Mouse (Mus musculus) heart, embryonic 12.5 days (tissue): Measurements from ENCODE around the gene Selenok. TPM values are rescaled to one million over a fixed set of nuclear protein-coding genes. Genes with fewer than 3 reads are reported as not detected.

Experiments
- ATAC-seq: fragments of 200-750 bp; cut with Nextera tagmentation; 2 replicates; pipeline ENCODE4 v1.8.0; 2017; ENCODE audit warnings: moderate TSS enrichment, moderate library complexity; ENCODE audit not compliant: insufficient number of reproducible peaks, low FRiP score
- H3K27ac ChIP-seq: fragments of 300-500 bp; sonication (generic); 2 replicates; pipeline ENCODE4 v1.5.1; 2016; ENCODE audit warnings: mild to moderate bottlenecking, moderate library complexity; ENCODE audit not compliant: poor library complexity, severe bottlenecking
- H3K27me3 ChIP-seq: fragments of 300-500 bp; sonication (generic); replicated peaks from 2 replicates; pipeline ENCODE4 v1.6.1; 2016; ENCODE audit warnings: mild to moderate bottlenecking, moderate library complexity
- H3K36me3 ChIP-seq: fragments of 300-500 bp; sonication (generic); 2 replicates; pipeline ENCODE4 v1.6.1; 2016; ENCODE audit warnings: mild to moderate bottlenecking, moderate library complexity
- H3K4me1 ChIP-seq: fragments of 300-500 bp; sonication (generic); replicated peaks from 2 replicates; pipeline ENCODE4 v1.6.1; 2016; ENCODE audit warnings: mild to moderate bottlenecking
- H3K4me2 ChIP-seq: fragments of 300-500 bp; sonication (generic); 2 replicates; pipeline ENCODE4 v1.6.1; 2016; ENCODE audit warnings: mild to moderate bottlenecking, moderate library complexity
- H3K4me3 ChIP-seq: fragments of 300-500 bp; sonication (generic); 2 replicates; pipeline ENCODE4 v1.5.1; 2016; ENCODE audit warnings: mild to moderate bottlenecking
- H3K9ac ChIP-seq: fragments of 300-500 bp; sonication (generic); 2 replicates; pipeline ENCODE4 v1.6.1; 2016; ENCODE audit warnings: mild to moderate bottlenecking, moderate library complexity
- H3K9me3 ChIP-seq: fragments of 300-500 bp; sonication (generic); replicated peaks from 2 replicates; pipeline ENCODE4 v1.6.1; 2016; ENCODE audit warnings: mild to moderate bottlenecking, moderate library complexity
- WGBS: fragments of 180-500 bp; shearing (Covaris S2); methylation state at CpG from one replicate; pipeline ENCODE4 v1.1.7; 2016; 5-methylcytosine and 5-hydroxymethylcytosine counted together
- polyA plus RNA-seq: library from polyadenylated mRNA; unstranded; fragments of >200 nt; fragmentation: Nextera tagmentation; extraction: Ambion mirVana; gene quantifications from 2 replicates; pipeline ENCODE4 v1.2.1, GENCODE M21; 2016

Selenok gene
- polyA plus RNA-seq, 1 experiment from 2014 or later: 217 TPM

DNA sequence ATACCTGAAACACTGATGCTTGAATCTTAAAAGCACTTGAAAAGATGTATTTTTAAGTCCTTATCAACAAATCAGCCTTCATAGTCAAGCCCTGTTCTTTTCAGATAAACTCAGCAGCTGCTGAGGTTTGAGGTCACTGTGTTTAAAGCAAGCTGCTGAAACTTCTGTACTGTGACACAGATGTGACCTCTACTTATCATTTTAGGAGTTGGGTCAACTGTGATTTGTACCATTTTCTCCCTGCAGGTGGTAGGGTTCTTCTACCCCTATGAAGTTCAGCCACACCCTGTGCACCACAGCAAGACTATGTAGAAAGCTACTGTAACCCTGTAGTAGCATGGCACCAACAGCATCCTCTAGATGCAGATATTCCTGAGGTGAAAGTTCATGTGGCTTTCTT lies 29.2 kb downstream of the Selenok start:
- no peak for ATAC-seq
- H3K36me3 ChIP-seq: peaks cover 47% of the 10 kb centered on the region

DNA sequence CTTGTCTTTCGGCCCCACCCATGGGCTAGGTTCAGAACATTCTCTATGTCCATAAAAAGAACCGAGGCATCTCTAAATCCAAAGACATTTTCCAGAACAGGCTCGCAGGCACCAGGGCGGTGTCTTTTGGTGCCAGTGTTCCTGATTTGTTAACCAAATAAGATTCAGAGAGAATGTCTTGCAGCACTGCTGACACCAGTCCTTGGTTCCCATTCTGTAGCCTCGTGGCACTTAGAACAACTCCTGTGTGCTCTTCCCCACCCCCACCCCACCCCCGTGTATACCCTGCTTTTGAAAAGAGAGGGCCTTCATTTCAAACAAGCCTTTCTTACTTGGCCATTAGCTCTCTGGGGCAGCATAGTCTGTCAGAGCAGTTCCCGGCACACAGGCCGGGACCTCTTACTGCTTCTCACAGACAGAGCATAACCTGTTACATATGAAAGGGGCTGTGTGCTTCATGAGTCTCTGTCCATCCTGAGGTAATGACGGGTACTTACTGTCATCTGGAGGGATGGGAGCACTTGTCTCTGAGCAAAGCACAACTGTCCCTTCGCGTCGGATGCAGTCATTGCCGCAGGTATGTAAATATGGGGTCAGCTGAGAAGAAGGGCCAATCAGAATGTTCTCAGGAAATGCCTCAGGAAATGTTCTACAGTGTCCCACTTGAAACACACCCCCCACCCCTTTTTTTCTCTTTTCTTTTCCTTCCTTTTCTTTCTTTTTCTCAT lies 30.8 kb downstream of the Selenok start:
- 75% methylated on average over 13 of the region's 13 CpGs for WGBS
- H3K36me3 ChIP-seq: peaks cover 32% of the 10 kb centered on the region
- H3K27ac ChIP-seq: no peak overlapping the region

More for the DNA sequence above, 29.2 kb downstream of the Selenok start:
- H3K4me1 ChIP-seq: 0 out of 2 replicates have a peak, but pooled peaks cover 4% of the 10 kb centered on the region
- no peaks in the 10 kb centered on the region for H3K9me3 ChIP-seq
- no peak overlapping the region for H3K27ac ChIP-seq
- H3K4me3 ChIP-seq: no peak overlapping the region
- H3K9ac ChIP-seq: no peak overlapping the region
- H3K27me3 ChIP-seq: no peaks in the 10 kb centered on the region
- no peak overlapping the region for H3K4me2 ChIP-seq

DNA sequence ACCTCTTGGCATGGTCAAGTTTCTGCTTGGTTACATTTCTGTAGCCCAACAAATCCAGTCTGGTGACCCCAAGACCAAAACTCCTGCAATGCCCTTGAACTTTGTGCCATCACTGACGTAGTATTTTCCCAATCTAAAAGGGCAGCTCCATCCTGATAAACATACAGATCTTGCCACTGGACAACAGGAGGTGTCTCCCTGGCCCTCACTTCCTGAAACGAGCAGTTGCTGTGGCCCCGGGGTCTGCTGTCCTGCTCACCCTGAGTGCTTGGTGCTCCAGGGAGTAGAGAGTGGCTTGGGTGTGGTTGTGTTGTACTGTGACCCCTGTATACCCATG lies 31.3 kb downstream of the Selenok start:
- no peak overlapping the region for H3K4me2 ChIP-seq
- no peak overlapping the region for H3K4me3 ChIP-seq
- 68% methylated on average over 3 of the region's 3 CpGs for WGBS
- no peak overlapping the region for H3K9ac ChIP-seq
- peaks cover 13% of the 10 kb centered on the region for H3K27me3 ChIP-seq
- no peaks in the 10 kb centered on the region for H3K9me3 ChIP-seq
- H3K27ac ChIP-seq: no peak overlapping the region
- H3K4me1 ChIP-seq: 0 out of 2 replicates have a peak, but pooled peaks cover 4% of the 10 kb centered on the region
- ATAC-seq: no peak
- H3K36me3 ChIP-seq: peaks cover 26% of the 10 kb centered on the region

More for the DNA sequence above, 30.8 kb downstream of the Selenok start:
- Histone ChIP-seq H3K4me2 (no peak overlapping the region), H3K27me3 (peaks cover 13% of the 10 kb centered on the region), H3K9me3 (no peaks in the 10 kb centered on the region), H3K4me3 (no peak overlapping the region), H3K9ac (no peak overlapping the region), H3K4me1 (0 out of 2 replicates have a peak, but pooled peaks cover 4% of the 10 kb centered on the region)
- no peak for ATAC-seq

DNA sequence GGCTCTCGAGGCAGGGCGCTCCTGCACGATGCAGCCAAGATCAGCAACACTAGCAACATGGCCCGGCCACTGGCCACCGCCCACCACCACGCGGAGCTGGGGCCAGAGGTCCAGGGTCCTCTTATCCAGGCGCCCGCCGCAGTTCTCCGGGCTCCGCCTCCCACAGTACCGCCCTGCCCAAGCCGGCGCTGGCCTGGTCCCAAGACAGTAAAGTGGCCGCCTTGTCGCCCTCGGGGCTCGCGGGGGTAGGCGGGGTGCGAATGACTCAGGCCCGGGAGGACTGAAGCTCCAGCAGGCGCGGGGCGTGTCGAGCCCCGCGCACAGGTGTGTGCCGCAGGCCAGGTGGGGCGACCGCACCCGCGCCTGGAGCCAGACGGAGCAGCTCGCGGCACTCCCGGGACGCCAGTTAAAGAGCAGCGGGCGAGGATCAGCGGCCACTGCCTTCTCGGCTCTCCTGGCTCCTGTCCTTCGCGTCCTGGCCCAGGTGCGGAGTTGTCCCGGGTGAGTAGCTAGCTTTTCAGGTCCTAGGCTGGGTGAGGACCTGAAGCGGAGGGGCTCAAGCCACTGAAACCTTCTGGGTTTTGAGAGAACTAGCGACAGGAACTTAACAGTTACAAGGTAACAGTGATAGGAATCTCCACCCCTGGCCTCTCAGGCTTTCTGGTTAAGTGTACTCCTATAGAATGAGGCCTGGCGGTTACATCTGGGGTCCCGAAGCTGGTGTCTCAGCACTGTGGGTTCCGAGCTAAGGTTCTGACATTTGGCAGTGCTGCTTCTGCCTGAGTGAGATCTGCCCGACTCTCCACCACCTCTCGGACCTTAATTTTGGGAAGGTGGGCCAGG lies 40.8 kb downstream of the Selenok start, which contains the start of the genes Il17rb and Chdh:
Il17rb (minus strand) TSS at position 164 of the 843 bp plus-strand sequence.
Chdh (plus strand) TSS at position 291 of the 843 bp plus-strand sequence.
- H3K9ac ChIP-seq: peak within 1 kb of the TSS; percentile 40
- peak within 1 kb of the TSS; percentile 51 for H3K4me3 ChIP-seq
- peak; percentile 41; the same call in 1 of the 2 replicates for ATAC-seq
- no peak within 1 kb of the TSS for H3K27ac ChIP-seq
- H3K27me3 ChIP-seq: peaks cover 52% of the 10 kb centered on the region
- H3K4me1 ChIP-seq: peaks cover 13% of the 10 kb centered on the region; the same call in 1 of the 2 replicates
- H3K9me3 ChIP-seq: no peaks in the 10 kb centered on the region
- peak within 1 kb of the TSS; percentile 87 for H3K4me2 ChIP-seq
- no peaks in the 10 kb centered on the region for H3K36me3 ChIP-seq
- WGBS: 7% methylated on average over 54 of the region's 54 CpGs

DNA sequence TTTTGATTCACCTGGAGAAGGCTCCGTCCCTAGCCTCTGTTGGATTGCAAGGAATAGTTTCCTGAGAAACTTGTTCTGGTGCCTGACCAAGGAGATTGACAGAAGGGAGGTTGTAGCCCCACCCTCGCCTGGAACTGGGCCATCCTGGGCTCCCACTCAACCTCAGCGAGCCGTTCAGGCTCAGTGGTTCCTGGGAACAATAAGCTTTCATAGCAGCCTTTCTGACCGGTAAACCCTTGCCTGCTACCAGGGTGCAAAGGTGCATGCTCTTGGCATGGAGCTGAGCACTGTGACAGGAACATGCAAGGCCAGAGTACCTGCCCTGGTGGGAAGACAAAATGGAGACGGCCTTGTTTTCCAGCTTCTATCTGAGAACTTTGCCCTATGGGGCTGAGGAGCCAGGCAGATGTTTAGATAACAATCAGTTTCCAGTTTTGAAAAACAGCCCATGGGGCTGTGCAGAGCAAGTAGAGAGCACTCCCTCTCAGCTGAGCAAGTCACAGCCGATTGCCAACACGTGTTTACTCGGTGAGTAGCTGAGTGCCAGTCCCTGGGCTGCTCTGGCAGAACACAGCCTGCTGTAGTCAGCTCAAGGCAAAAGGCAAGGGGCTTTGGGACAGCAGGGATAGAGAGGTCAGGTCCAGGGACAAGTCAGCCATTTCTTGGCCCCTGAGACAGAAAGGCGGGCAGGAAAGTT lies 41.9 kb downstream of the Selenok start:
- 77% methylated on average over 10 of the region's 10 CpGs for WGBS

DNA sequence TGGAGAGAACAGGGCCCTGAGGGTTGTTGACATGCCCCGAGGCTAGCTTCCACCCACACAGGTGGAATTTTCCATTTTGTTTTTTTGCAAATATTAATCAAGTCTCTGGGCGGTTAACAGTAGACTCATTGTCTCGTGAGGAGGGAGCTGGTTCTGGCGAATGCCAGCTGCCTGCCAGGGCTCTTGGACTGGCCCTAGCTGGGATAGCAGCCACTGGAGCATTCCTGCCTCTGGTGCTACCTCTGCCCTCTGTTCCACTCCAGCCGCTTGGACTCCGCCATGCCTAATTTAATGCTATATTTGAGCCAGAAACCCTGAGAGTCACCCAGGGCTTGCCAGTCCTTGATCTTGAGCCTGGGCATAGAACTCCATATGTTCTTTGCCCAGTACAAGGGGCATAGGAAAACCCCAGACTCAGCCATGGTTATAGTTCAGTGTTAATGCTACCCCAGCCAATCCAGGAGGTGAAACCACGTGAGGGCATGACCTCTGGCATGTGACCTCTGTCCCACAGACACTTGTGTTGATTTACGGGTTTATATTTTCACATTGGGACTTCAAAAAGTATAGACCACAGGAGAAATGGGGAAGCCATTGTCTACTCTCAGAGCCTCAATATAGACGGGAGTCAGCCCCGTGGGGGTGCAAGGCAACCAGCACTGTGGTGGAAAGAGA lies 43.9 kb downstream of the Selenok start:
- peaks cover 13% of the 10 kb centered on the region; the same call in 1 of the 2 replicates for H3K4me1 ChIP-seq
- WGBS: 80% methylated on average over 10 of the region's 10 CpGs

More for the DNA sequence above, 41.9 kb downstream of the Selenok start:
- peaks cover 13% of the 10 kb centered on the region; the same call in 1 of the 2 replicates for H3K4me1 ChIP-seq
- no peaks in the 10 kb centered on the region for H3K9me3 ChIP-seq
- no peak overlapping the region for H3K4me3 ChIP-seq
- no peak overlapping the region for H3K27ac ChIP-seq
- H3K9ac ChIP-seq: no peak overlapping the region
- ATAC-seq: 0 out of 2 replicates have a peak, but pooled peaks have one; percentile 29
- no peak overlapping the region for H3K4me2 ChIP-seq
- peaks cover 52% of the 10 kb centered on the region for H3K27me3 ChIP-seq
- H3K36me3 ChIP-seq: no peaks in the 10 kb centered on the region

DNA sequence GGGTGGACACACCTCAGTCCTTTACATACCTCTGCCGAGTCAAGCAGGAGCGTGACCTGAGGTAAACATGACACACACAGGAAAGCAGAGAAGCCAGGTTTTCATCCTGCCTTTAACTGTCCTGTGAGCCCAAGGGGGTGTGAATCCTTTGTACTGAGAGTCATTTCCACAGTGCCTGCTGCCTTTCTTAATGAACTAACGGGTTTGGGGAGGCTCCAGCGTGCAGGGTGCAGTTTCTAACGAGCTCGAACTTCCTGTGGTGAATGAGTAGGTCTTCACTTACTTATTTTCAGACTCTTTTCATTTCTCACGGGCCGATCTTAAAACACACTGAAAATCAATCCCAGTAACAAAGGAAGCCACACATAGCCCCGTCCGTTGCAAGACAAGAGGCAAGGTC lies 46.4 kb downstream of the Selenok start:
- WGBS: 73% methylated on average over 10 of the region's 10 CpGs
- Histone ChIP-seq H3K36me3 (no peaks in the 10 kb centered on the region), H3K27me3 (peaks cover 24% of the 10 kb centered on the region), H3K4me3 (no peak overlapping the region), H3K27ac (no peak overlapping the region), H3K4me1 (peaks cover 2% of the 10 kb centered on the region; the same call in 1 of the 2 replicates), H3K9ac (no peak overlapping the region), H3K4me2 (no peak overlapping the region), H3K9me3 (no peaks in the 10 kb centered on the region)
- no peak for ATAC-seq

More for the DNA sequence above, 43.9 kb downstream of the Selenok start:
- no peak for ATAC-seq
- Histone ChIP-seq H3K27ac (no peak overlapping the region), H3K9me3 (no peaks in the 10 kb centered on the region), H3K4me3 (no peak overlapping the region), H3K4me2 (no peak overlapping the region), H3K9ac (no peak overlapping the region), H3K27me3 (peaks cover 48% of the 10 kb centered on the region), H3K36me3 (no peaks in the 10 kb centered on the region)

DNA sequence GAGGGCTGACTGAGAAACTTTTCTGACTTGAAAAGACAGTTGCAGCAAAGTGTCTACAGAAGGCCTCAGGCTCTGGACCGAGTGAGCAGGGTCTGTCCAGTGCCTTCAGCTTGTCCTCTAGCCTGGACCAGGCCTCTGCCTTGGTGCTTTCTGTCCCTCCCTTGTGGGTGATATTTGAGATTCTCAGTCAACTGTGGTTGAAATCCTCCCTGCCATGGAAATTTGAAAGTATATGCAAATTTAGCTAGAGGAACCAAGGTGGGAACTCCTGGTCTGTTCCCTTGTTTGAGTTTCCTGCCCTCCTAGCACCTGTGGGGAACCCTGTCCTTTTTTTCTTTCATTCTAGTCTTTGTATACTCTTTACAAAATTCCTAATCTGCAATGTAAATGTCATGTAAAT lies 46.9 kb downstream of the Selenok start:
- no peak overlapping the region for H3K9ac ChIP-seq
- no peaks in the 10 kb centered on the region for H3K36me3 ChIP-seq
- peaks cover 18% of the 10 kb centered on the region for H3K27me3 ChIP-seq
- H3K27ac ChIP-seq: no peak overlapping the region
- H3K4me3 ChIP-seq: no peak overlapping the region
- H3K4me2 ChIP-seq: no peak overlapping the region
- no peaks in the 10 kb centered on the region for H3K4me1 ChIP-seq
- H3K9me3 ChIP-seq: no peaks in the 10 kb centered on the region
- 65% methylated on average over 1 of the region's 1 CpGs for WGBS
- ATAC-seq: no peak

DNA sequence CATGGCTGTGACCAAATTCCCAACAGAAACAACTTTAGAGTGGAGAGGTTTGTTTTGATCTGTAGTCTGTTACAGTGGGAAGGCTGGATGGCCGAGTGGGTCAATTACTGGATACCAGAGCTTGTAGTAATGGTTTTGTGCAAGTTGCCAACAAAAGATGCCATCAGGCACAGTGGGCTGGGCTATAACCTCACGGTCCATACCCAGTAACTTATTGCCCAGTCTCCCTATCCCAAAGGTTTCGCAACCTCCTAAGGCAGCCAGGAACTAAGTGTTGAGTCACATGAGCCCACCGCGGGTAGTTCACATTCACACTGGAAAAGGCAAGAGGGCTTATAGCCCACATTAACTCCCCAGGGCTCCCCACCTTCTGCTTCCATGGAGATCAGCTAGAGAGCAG lies 48.6 kb downstream of the Selenok start:
- Histone ChIP-seq H3K27ac (no peak overlapping the region), H3K4me1 (no peaks in the 10 kb centered on the region), H3K4me3 (no peak overlapping the region), H3K27me3 (0 out of 2 replicates have a peak, but pooled peaks cover 3% of the 10 kb centered on the region), H3K36me3 (no peaks in the 10 kb centered on the region), H3K4me2 (no peak overlapping the region), H3K9me3 (no peaks in the 10 kb centered on the region), H3K9ac (no peak overlapping the region)
- no peak for ATAC-seq
- WGBS: 84% methylated on average over 5 of the region's 5 CpGs

DNA sequence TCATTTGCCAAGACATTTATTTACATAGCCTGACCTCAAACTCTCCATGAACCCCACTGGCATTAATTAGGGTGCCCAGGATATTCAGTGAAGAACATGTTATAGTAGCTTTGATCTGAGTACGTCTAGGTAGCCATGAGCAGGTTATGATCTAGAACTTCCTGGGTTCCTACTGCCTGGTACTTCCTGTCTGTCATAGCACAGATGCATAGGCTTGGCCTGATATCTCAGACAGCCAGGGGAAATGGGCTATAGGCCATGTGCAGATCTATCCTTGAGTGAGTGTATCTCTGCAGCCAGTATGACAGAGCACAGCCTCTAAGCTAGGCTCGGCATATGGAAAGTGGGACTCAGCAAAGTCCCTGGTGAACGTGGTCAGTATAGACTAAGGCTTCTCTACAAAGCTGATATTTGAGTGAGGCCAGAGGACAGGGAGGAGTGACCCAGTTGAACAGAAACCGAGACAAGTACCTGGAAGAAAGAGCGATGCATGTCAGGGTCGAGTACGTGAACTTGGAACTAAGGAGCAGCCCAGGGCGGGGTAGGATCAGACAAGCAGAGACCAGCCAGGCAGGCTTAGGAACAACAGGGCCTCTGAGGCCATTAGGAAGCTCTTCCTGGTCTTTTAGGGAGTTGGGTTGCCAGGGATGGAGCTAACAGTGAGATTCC lies 49.8 kb downstream of the Selenok start:
- Histone ChIP-seq H3K27ac (no peak overlapping the region), H3K4me3 (no peak overlapping the region), H3K4me2 (no peak overlapping the region), H3K9me3 (no peaks in the 10 kb centered on the region), H3K9ac (no peak overlapping the region), H3K4me1 (no peaks in the 10 kb centered on the region), H3K27me3 (0 out of 2 replicates have a peak, but pooled peaks cover 3% of the 10 kb centered on the region), H3K36me3 (no peaks in the 10 kb centered on the region)
- no peak for ATAC-seq
- 83% methylated on average over 8 of the region's 8 CpGs for WGBS
